Mouse (Mus musculus) embryonic facial prominence, embryonic 14.5 days (tissue): ENCODE data around the gene Usp33. TPM values are rescaled to one million over a fixed set of nuclear protein-coding genes. Genes with fewer than 3 reads are reported as not detected.
A peak's percentile ranks its signal among the peaks of the same experiment; 100 is the strongest.
"Not testable (repeated sequence)": the region's sequence is repeated elsewhere in the genome, so short reads cannot be mapped to it uniquely, and the experiment has no call there.

Source experiments
- ATAC-seq: fragments of 200-750 bp; cut with Nextera tagmentation; 2 replicates; pipeline ENCODE4 v1.8.0; 2017; ENCODE audit warnings: low read depth, moderate number of reproducible peaks, moderate TSS enrichment
- DNase-seq: peaks from one replicate; pipeline ENCODE4 v3.0.0-alpha.2; 2015; ENCODE audit warnings: low spot score
- H3K27ac ChIP-seq: fragments of 300-500 bp; sonication (generic); replicated peaks from 2 replicates; pipeline ENCODE4 v1.5.1; 2014; ENCODE audit warnings: low read depth, mild to moderate bottlenecking, low read length, moderate library complexity
- H3K27me3 ChIP-seq: fragments of 300-500 bp; sonication (generic); replicated peaks from 2 replicates; pipeline ENCODE4 v1.6.1; 2014; ENCODE audit warnings: low read length; ENCODE audit not compliant: control insufficient read depth, insufficient read depth
- H3K36me3 ChIP-seq: fragments of 300-500 bp; sonication (generic); 2 replicates; pipeline ENCODE4 v1.6.1; 2014; ENCODE audit warnings: low read length, mixed read lengths; ENCODE audit not compliant: control insufficient read depth, insufficient read depth
- H3K4me1 ChIP-seq: fragments of 300-500 bp; sonication (generic); 2 replicates; pipeline ENCODE4 v1.6.1; 2014; ENCODE audit warnings: antibody characterized with exemption, low read length; ENCODE audit not compliant: control insufficient read depth, insufficient read depth
- H3K4me2 ChIP-seq: fragments of 300-500 bp; sonication (generic); 2 replicates; pipeline ENCODE4 v1.6.1; 2014; ENCODE audit warnings: low read depth, mild to moderate bottlenecking, low read length, moderate library complexity, mixed read lengths
- H3K4me3 ChIP-seq: fragments of 300-500 bp; sonication (generic); 2 replicates; pipeline ENCODE4 v1.5.1; 2014; ENCODE audit warnings: low read depth, mild to moderate bottlenecking, low read length
- H3K9ac ChIP-seq: fragments of 300-500 bp; sonication (generic); 2 replicates; pipeline ENCODE4 v1.6.1; 2014; ENCODE audit warnings: low read depth, mild to moderate bottlenecking, low read length, moderate library complexity, mixed read lengths
- H3K9me3 ChIP-seq: fragments of 300-500 bp; sonication (generic); 2 replicates; pipeline ENCODE4 v1.6.1; 2016; ENCODE audit warnings: low read length; ENCODE audit not compliant: control insufficient read depth
- WGBS: fragments of 180-500 bp; shearing (Covaris S2); extraction: QIAGEN DNeasy Blood & Tissue Kit; methylation state at CpG from one replicate; pipeline ENCODE4 v1.1.7; 2014; 5-methylcytosine and 5-hydroxymethylcytosine counted together
- polyA plus RNA-seq: library from polyadenylated mRNA; unstranded; fragments of >200 nt; fragmentation: Nextera tagmentation; extraction: Ambion mirVana; gene quantifications from 2 replicates; pipeline ENCODE4 v1.2.1, GENCODE M21; 2014

Gene Usp33
- polyA plus RNA-seq, 1 experiment from 2014 or later = 46.8 TPM

GRCm38 (mm10) chr3:152309250-152309645 is 37.0 kb upstream of the Usp33 start:
- ATAC-seq = no peak
- H3K36me3 ChIP-seq = 0 out of 2 replicates have a peak, but pooled peaks cover 19% of the 10 kb centered on the region
- H3K4me1 ChIP-seq = no peaks in the 10 kb centered on the region
- H3K27me3 ChIP-seq = no peaks in the 10 kb centered on the region
- H3K4me3 ChIP-seq = no peak overlapping the region
- H3K9ac ChIP-seq = no peak overlapping the region
- 90% methylated on average over 9 of the region's 9 CpGs for WGBS
- no peak overlapping the region for H3K4me2 ChIP-seq
- DNase-seq = no peak
- H3K27ac ChIP-seq = peak overlapping the region; percentile 11; the same call in 1 of the 2 replicates
- H3K9me3 ChIP-seq = no peaks in the 10 kb centered on the region

DNA sequence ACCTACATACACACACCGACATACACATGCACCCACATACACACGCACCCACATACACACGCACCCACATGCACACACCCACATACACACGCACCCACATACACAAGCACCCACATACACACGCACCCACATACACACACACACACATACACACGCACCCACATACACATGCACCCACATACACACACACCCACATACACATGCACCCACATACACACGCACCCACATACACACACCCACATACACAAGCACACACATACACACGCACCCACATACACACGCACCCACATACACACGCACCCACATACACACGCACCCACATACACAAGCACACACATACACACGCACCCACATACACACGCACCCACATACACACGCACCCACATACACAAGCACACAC is 31.6 kb upstream of the Usp33 start:
- not testable (repeated sequence) for H3K9ac ChIP-seq, H3K27ac ChIP-seq, DNase-seq, H3K27me3 ChIP-seq, H3K4me3 ChIP-seq, H3K4me2 ChIP-seq, H3K4me1 ChIP-seq, ATAC-seq, H3K9me3 ChIP-seq
- H3K36me3 ChIP-seq = peaks cover 19% of the 10 kb centered on the region
- 84% methylated on average over 14 of the region's 14 CpGs for WGBS

DNA sequence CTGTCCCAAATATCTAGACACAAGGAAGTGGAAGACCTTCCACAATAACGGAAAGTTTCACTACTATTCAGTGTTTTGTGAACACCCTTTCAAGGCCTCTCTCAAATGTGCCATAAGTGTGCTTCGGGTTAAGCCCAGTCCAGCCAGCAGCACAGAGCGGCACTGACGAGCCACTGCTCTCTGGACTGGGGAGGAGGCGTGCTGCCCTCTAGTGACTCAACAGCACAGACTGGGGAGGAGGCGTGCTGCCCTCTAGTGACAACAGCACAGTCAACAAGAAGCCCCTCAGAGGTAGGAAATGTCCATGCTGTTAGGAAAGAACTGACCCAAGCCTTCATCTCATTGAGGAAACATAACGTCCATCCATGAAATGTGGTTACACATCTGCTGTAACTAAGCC is 30.7 kb upstream of the Usp33 start:
- no peak overlapping the region for H3K4me3 ChIP-seq
- no peak overlapping the region for H3K9ac ChIP-seq
- H3K27ac ChIP-seq = no peak overlapping the region
- ATAC-seq (peak; percentile 96), DNase-seq (peak; percentile 88)
- no peaks in the 10 kb centered on the region for H3K27me3 ChIP-seq
- peaks cover 23% of the 10 kb centered on the region for H3K36me3 ChIP-seq
- 8% methylated on average over 7 of the region's 7 CpGs for WGBS
- H3K4me1 ChIP-seq = no peaks in the 10 kb centered on the region
- no peak overlapping the region for H3K4me2 ChIP-seq
- H3K9me3 ChIP-seq = no peaks in the 10 kb centered on the region

GRCm38 (mm10) chr3:152316447-152317173 is 29.7 kb upstream of the Usp33 start:
- H3K4me1 ChIP-seq, DNase-seq, ATAC-seq, H3K27ac ChIP-seq, H3K4me2 ChIP-seq, H3K9me3 ChIP-seq, H3K4me3 ChIP-seq, H3K9ac ChIP-seq, H3K27me3 ChIP-seq: not testable (repeated sequence)
- WGBS = 85% methylated on average over 9 of the region's 9 CpGs
- peaks cover 33% of the 10 kb centered on the region for H3K36me3 ChIP-seq

- Histone ChIP-seq H3K4me1 (no peaks in the 10 kb centered on the region), H3K4me2 (no peak overlapping the region), H3K27ac (peak overlapping the region; percentile 55; the same call in 1 of the 2 replicates), H3K4me3 (no peak overlapping the region), H3K36me3 (peaks cover 16% of the 10 kb centered on the region), H3K9me3 (no peaks in the 10 kb centered on the region), H3K9ac (no peak overlapping the region), H3K27me3 (no peaks in the 10 kb centered on the region)
- DNase-seq (no peak), ATAC-seq (peak; percentile 33; the same call in 1 of the 2 replicates)
- 88% methylated on average over 10 of the region's 10 CpGs for WGBS
These were observed 25.2 kb upstream of the Usp33 start for GRCm38 (mm10) chr3:152320972-152321645.

DNA sequence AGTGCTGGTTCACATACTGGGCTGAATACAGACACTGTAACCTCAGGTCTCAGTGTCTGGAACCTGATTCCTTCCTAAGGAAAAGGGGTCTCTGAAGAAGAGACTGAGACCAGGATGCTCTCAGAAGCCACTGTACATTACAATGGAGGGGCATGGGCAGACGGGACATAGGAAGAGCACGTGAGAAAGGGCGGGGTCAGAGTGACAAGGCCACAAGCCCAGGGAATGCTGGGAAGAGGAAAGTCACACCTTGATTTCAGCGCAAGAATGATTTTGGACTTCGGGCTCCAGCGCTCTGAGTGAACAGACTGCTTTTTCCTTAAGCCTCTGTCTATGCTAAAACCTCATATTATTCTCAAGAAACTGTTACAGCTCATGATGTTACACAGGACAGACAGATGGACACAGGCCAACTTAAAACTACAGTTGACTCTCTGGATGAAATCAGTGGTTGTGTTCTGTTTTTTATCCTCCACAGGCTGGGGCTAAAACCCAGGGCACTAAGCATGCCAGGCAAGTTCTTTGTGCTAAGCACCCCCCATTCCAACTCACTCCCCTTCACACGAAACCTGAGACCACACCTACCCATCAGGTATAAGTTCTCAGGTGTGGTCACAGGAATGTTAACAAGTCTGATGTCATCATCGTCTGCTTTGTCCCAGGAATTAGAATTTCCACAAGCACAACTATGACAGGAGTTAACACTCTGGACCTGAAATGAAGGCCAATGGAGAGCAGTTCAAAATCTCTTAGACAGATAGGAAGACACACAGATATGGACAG is 24.3 kb upstream of the Usp33 start:
- ATAC-seq = peak; percentile 83
- 89% methylated on average over 8 of the region's 8 CpGs for WGBS
- Histone ChIP-seq H3K27me3 (no peaks in the 10 kb centered on the region), H3K36me3 (peaks cover 16% of the 10 kb centered on the region), H3K4me1 (no peaks in the 10 kb centered on the region), H3K4me2 (no peak overlapping the region), H3K4me3 (no peak overlapping the region), H3K27ac (0 out of 2 replicates have a peak overlapping the region, but pooled peaks have one; percentile 55), H3K9ac (no peak overlapping the region), H3K9me3 (no peaks in the 10 kb centered on the region)
- DNase-seq = no peak

DNA sequence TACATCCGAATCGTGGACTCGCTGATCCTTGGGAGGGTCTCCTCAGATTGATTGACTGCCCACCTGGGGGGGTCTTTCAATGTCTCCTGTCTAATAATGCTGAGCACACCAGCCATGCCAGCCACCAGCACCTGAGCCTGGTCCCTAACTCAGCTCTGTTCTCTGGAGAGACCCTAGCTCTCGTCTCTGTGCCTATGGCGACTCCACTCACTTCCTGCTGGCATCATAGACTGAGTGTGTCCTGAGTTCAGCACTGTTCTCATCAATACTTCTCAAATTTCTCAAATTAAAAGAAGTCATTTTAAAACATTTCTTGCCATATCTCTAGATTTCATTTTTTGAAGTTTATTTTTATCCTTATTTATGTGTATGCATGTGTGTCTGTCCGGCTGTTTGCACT is 14.2 kb upstream of the Usp33 start:
- H3K27ac ChIP-seq = no peak overlapping the region

GRCm38 (mm10) chr3:152332545-152333300 is 13.6 kb upstream of the Usp33 start:
- peaks cover 54% of the 10 kb centered on the region for H3K36me3 ChIP-seq
- WGBS = 91% methylated on average over 15 of the region's 15 CpGs
- ATAC-seq = no peak

More for the DNA sequence above, 14.2 kb upstream of the Usp33 start:
- Histone ChIP-seq H3K36me3 (peaks cover 48% of the 10 kb centered on the region), H3K4me2 (no peak overlapping the region), H3K9me3 (no peaks in the 10 kb centered on the region), H3K4me1 (no peaks in the 10 kb centered on the region), H3K9ac (no peak overlapping the region), H3K27me3 (no peaks in the 10 kb centered on the region), H3K4me3 (no peak overlapping the region)
- DNase-seq (no peak), ATAC-seq (no peak)
- WGBS = 96% methylated on average over 6 of the region's 6 CpGs

More at GRCm38 (mm10) chr3:152332545-152333300, 13.6 kb upstream of the Usp33 start:
- H3K9ac ChIP-seq = no peak overlapping the region
- H3K4me1 ChIP-seq = no peaks in the 10 kb centered on the region
- no peaks in the 10 kb centered on the region for H3K9me3 ChIP-seq
- H3K27me3 ChIP-seq = no peaks in the 10 kb centered on the region
- no peak overlapping the region for H3K27ac ChIP-seq
- no peak for DNase-seq
- no peak overlapping the region for H3K4me3 ChIP-seq
- no peak overlapping the region for H3K4me2 ChIP-seq
